Mouse (Mus musculus): ENCODE results near the gene Tmem178. TPM values are rescaled to one million over a fixed set of nuclear protein-coding genes. Genes with fewer than 3 reads are reported as not detected.

The Tmem178 gene
- total and polyA plus RNA-seq, 2 experiments from 2014 or later, result 20.1 to 26.5 TPM

DNA sequence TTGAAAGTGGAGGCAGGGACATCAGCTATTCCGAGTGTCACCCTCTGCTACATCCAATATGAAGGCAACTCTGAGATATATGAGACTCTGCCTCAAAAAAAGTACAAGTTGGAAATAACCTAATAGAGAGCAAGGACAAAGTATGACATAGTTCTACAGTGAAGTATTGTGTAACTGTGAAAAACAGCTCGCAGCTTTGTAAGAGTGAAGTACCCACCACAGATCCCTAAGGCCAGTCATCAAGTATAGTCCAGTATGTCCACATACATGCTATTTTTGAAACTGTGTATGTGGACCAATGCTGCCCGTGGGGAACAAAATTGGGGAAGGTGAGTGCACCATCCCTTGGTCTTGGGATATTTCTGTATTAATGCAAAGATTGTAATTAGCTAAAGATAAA lies 18.9 kb upstream of the Tmem178 start:
- H3K27me3 ChIP-seq (ENCODE audit: insufficient read depth, low read length), result no peaks in the 10 kb centered on the region
- no peak for TF ChIP-seq CTCF (IDR thresholded peaks at IDR 0.05)
- no peak overlapping the region for H3K9ac ChIP-seq (replicated peaks; ENCODE audit: low read length, poor library complexity, severe bottlenecking)
- no peak overlapping the region for H3K27ac ChIP-seq (ENCODE audit: low read depth, low read length)
- no peaks in the 10 kb centered on the region for H3K4me1 ChIP-seq (ENCODE audit: insufficient read depth, low read length)
- ATAC-seq (ENCODE audit: low FRiP score), result no peak
- H3K4me3 ChIP-seq (ENCODE audit: low read depth, low read length), result no peak overlapping the region
- 93% methylated on average over 3 of the region's 3 CpGs for WGBS
- no peak overlapping the region for H3K4me2 ChIP-seq (ENCODE audit: low read depth, low read length, poor library complexity, severe bottlenecking)
- H3K9me3 ChIP-seq (ENCODE audit: low read length), result no peaks in the 10 kb centered on the region
- no peaks in the 10 kb centered on the region for H3K36me3 ChIP-seq (ENCODE audit: insufficient read depth, low read length)
- no peak for DNase-seq (ENCODE audit: low spot score)

DNA sequence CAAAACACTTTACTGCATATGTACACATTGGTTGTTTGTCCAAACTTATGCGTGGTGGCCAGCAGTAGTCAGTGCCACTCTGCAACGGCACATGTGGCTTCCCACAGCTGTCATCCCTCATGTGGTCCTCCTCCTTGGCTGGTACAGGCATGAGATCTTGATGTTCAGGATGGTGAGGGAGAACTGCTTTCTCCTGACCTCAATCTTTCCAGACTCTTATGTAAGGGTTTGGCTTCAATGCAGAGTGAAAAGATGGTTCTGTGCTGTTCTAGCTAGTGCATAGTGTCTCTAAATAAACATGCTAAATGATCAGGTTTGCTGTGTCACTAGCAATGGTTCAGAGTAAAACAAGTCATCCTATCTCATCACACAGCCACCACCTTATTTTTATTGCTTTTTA lies 17.3 kb upstream of the Tmem178 start:
- TF ChIP-seq CTCF (IDR thresholded peaks at IDR 0.05), result no peak
- Histone ChIP-seq H3K4me1 (ENCODE audit: insufficient read depth, low read length) (no peaks in the 10 kb centered on the region), H3K36me3 (ENCODE audit: insufficient read depth, low read length) (no peaks in the 10 kb centered on the region), H3K27me3 (ENCODE audit: insufficient read depth, low read length) (no peaks in the 10 kb centered on the region), H3K9ac (replicated peaks; ENCODE audit: low read length, poor library complexity, severe bottlenecking) (no peak overlapping the region), H3K4me2 (ENCODE audit: low read depth, low read length, poor library complexity, severe bottlenecking) (no peak overlapping the region), H3K27ac (ENCODE audit: low read depth, low read length) (no peak overlapping the region), H3K9me3 (ENCODE audit: low read length) (no peaks in the 10 kb centered on the region), H3K4me3 (ENCODE audit: low read depth, low read length) (no peak overlapping the region)
- no peak for ATAC-seq (ENCODE audit: low FRiP score)
- DNase-seq (ENCODE audit: low spot score), result no peak
- 89% methylated on average over 2 of the region's 2 CpGs for WGBS

DNA sequence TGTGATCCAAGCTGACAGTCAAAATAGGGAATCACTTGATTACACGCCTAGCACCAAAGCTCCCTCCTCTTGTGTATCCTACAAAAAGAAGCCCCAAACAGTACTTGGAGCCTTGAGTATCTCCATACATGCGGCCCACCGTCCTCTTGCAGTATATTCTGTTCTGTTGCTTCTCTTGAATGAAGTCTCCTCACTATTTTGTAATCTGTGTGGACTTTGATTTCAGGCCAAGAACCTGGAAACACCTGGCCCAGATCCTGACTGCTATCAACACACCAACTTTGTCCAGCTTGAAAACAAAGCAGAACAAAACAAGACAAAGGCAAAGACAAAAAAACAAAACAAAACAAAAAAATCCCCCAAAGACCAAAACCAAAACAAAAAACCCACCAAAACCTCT lies 11.7 kb upstream of the Tmem178 start:
- ATAC-seq (ENCODE audit: low FRiP score) (no peak), DNase-seq (ENCODE audit: low spot score) (no peak)
- Histone ChIP-seq H3K36me3 (ENCODE audit: insufficient read depth, low read length) (no peaks in the 10 kb centered on the region), H3K9ac (replicated peaks; ENCODE audit: low read length, poor library complexity, severe bottlenecking) (no peak overlapping the region), H3K4me2 (ENCODE audit: low read depth, low read length, poor library complexity, severe bottlenecking) (no peak overlapping the region), H3K27ac (ENCODE audit: low read depth, low read length) (no peak overlapping the region), H3K27me3 (ENCODE audit: insufficient read depth, low read length) (no peaks in the 10 kb centered on the region), H3K4me3 (ENCODE audit: low read depth, low read length) (no peak overlapping the region), H3K4me1 (ENCODE audit: insufficient read depth, low read length) (no peaks in the 10 kb centered on the region), H3K9me3 (ENCODE audit: low read length) (no peaks in the 10 kb centered on the region)
- TF ChIP-seq CTCF (IDR thresholded peaks at IDR 0.05), result no peak
- 93% methylated on average over 3 of the region's 3 CpGs for WGBS

DNA sequence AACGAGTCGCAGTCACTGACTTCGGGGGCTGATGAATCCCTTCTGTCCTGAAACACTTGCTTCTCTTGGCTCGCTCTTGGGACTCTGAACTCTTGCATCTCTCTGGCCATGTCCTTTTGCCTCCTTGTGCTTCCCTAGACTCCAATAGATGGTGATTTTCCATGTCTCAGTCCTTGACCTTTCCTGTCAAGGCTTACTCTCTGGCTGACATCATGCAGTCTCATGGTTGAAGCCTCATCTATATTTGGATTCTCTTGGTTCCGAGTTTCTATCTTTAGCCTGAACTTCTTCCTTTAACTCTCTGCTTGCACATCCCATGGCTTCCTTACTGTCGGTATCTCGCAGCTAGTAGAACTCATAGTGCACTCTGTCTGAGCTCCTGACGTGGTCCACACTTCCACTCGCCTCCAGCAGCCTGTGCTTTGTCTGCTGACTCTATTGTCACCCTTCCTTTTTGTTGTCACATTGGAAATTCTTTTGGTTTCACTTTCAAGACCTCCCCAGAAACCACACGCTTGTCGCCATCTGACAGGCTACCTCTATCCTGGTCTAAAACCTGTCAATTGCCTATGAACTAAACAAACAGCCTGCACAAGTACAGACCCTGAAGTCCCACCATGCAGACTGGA lies 10.9 kb upstream of the Tmem178 start:
- H3K9ac ChIP-seq (replicated peaks; ENCODE audit: low read length, poor library complexity, severe bottlenecking), result no peak overlapping the region
- no peaks in the 10 kb centered on the region for H3K27me3 ChIP-seq (ENCODE audit: insufficient read depth, low read length)
- H3K9me3 ChIP-seq (ENCODE audit: low read length), result no peaks in the 10 kb centered on the region
- no peak overlapping the region for H3K4me2 ChIP-seq (ENCODE audit: low read depth, low read length, poor library complexity, severe bottlenecking)
- H3K36me3 ChIP-seq (ENCODE audit: insufficient read depth, low read length), result no peaks in the 10 kb centered on the region
- H3K4me3 ChIP-seq (ENCODE audit: low read depth, low read length), result no peak overlapping the region
- ATAC-seq (ENCODE audit: low FRiP score) (no peak), DNase-seq (ENCODE audit: low spot score) (no peak)
- no peak for TF ChIP-seq CTCF (IDR thresholded peaks at IDR 0.05)
- no peak overlapping the region for H3K27ac ChIP-seq (ENCODE audit: low read depth, low read length)
- H3K4me1 ChIP-seq (ENCODE audit: insufficient read depth, low read length), result no peaks in the 10 kb centered on the region
- 80% methylated on average over 11 of the region's 11 CpGs for WGBS

DNA sequence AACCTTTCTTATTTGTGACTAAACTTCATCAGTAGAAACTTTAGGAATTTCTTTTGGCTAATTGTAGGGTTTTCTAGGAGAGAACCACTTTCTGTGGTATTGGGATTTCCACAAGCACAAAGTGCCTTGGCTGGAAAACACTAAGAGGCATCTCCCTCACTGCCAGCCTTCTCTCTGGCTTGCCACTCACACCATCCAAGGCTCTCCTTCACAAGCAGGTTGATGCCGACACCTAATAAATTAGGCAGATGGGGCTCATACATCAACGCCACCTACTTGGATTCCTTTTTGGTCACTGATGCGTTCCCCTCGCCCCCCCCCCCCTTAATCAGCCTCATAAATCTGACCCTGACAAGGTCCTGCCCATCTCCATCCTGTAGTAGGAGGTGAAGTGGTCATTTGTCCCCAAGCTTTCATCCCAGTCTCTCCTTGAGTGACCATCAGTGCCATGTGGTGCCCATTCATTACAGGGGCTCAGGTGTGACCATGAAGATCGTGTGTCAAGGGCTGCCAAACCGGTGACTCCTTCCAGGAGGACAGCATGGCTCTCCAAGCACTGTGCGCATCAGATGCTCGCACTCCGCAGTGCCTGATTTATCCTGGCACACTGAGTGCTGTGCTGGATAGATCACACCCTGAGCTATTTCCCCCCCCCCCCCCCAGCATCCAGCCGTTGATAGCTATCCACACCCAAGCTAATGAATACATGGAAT lies 8.5 kb upstream of the Tmem178 start:
- Histone ChIP-seq H3K27ac (ENCODE audit: low read depth, low read length) (no peak overlapping the region), H3K4me1 (ENCODE audit: insufficient read depth, low read length) (no peaks in the 10 kb centered on the region), H3K27me3 (ENCODE audit: insufficient read depth, low read length) (no peaks in the 10 kb centered on the region), H3K9ac (replicated peaks; ENCODE audit: low read length, poor library complexity, severe bottlenecking) (no peak overlapping the region), H3K9me3 (ENCODE audit: low read length) (no peaks in the 10 kb centered on the region), H3K4me2 (ENCODE audit: low read depth, low read length, poor library complexity, severe bottlenecking) (no peak overlapping the region), H3K36me3 (ENCODE audit: insufficient read depth, low read length) (no peaks in the 10 kb centered on the region), H3K4me3 (ENCODE audit: low read depth, low read length) (no peak overlapping the region)
- WGBS, result 83% methylated on average over 10 of the region's 10 CpGs
- ATAC-seq (ENCODE audit: low FRiP score), result peak; percentile 52; the same call in 1 of the 2 replicates
- no peak for TF ChIP-seq CTCF (IDR thresholded peaks at IDR 0.05)
- peak; percentile 64 for DNase-seq (ENCODE audit: low spot score)

DNA sequence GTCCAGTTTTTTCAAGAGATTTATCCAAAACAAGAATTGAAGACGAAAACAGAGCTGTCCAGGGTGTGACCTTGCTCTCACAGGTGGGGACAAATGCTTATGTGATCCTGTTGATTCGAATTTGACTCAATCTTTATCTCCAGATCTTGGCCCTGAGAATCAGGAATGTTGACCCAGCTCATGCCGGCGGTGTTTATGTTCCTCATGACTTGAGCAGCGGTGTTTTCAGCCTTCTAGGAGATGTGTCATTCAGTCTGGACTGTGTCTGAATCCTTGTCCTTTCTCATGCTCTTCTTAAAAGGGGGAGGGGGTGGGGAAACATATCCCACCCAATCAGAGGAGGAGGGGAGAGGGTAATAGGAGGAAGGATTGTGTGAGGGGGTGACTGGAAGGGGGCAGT lies 7.9 kb upstream of the Tmem178 start:
- Histone ChIP-seq H3K4me1 (ENCODE audit: insufficient read depth, low read length) (no peaks in the 10 kb centered on the region), H3K9me3 (ENCODE audit: low read length) (no peaks in the 10 kb centered on the region), H3K27me3 (ENCODE audit: insufficient read depth, low read length) (no peaks in the 10 kb centered on the region), H3K27ac (ENCODE audit: low read depth, low read length) (no peak overlapping the region), H3K36me3 (ENCODE audit: insufficient read depth, low read length) (no peaks in the 10 kb centered on the region), H3K4me3 (ENCODE audit: low read depth, low read length) (no peak overlapping the region), H3K4me2 (ENCODE audit: low read depth, low read length, poor library complexity, severe bottlenecking) (no peak overlapping the region), H3K9ac (replicated peaks; ENCODE audit: low read length, poor library complexity, severe bottlenecking) (no peak overlapping the region)
- TF ChIP-seq CTCF (IDR thresholded peaks at IDR 0.05), result no peak
- ATAC-seq (ENCODE audit: low FRiP score) (no peak), DNase-seq (ENCODE audit: low spot score) (no peak)
- 82% methylated on average over 5 of the region's 5 CpGs for WGBS

Data from midbrain, postnatal 0 days (tissue).